Mouse (Mus musculus) heart, postnatal 14 days (tissue): ENCODE measurements around the gene Gm17093. TPM values are rescaled to one million over a fixed set of nuclear protein-coding genes. Genes with fewer than 3 reads are reported as not detected.
"Not testable (repeated sequence)": the region's sequence is repeated elsewhere in the genome, so short reads cannot be mapped to it uniquely, and the experiment has no call there.

Experiments
- DNase-seq, 2 experiments: peaks; one replicate each; pipeline ENCODE4 v3.0.0; 2021 to 2022
- intact Hi-C: fragments of 180-260 bp; cut with DNase I; formaldehyde crosslinking; loops from one replicate; pipeline ENCODE4 v1.15.1; 2025
- long read RNA-seq, 2 experiments: library from polyadenylated mRNA; stranded (forward); transcript quantifications; one replicate each; pipeline ENCODE4 v2.0.0; 2021
- total RNA-seq, 2 experiments: library from RNA; stranded (reverse); gene quantifications; 2 replicates each; pipeline ENCODE4 v1.2.3; 2021

The Gm17093 gene
- total RNA-seq: not detected
- long read RNA-seq, experiment 1: 0 reads
- long read RNA-seq, experiment 2: 0 reads

GRCm38 (mm10) chr14:44517976-44518375 lies at the start of gene Gm17093:
Gene Gm17093, plus strand, starts transcription at chr14:44518276.
- intact Hi-C loops, DNase-seq: not testable (repeated sequence)

DNA sequence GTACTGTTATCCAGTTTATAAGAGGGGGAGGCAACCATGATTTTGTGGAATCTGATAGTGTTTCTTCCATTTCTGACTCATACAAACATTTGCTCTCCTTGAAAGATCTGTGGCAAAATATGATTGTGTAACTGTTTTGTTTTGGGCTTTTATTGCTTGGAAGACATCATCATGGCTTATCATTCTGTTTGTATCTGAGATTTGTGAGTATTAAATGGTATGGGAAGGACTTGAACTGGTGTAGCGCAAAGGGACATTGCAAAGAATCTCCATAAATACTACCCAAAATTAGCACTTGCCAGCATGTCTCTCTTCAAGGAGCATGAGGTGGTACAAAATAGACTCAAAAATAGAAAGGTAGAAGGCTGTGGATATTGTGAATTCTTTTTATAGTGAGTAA lies 25.9 kb upstream of the Gm17093 start, which contains the start of gene BC061237:
BC061237 (plus strand) TSS at position 301 of the 400 bp plus-strand sequence.
- DNase-seq, intact Hi-C loops: not testable (repeated sequence)

DNA sequence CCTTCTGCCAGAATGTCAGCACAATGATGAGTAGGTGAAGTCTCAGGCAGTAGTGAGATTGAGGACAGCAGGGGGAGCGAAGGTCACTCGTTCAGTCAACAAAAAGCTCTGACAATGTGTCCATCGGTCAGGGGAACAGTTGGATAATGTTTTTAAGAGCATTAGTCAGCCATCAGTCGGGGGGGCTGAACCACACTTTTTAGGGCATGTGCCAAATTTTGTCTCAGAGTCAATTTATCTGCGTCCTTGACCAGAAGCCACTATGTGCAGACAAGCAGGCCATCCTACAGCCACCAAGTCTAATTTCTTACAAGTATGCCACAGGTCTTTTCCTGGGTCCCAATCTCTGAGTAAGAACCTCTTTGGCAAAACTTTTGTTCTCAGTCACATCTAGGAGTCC lies 29.9 kb downstream of the Gm17093 start:
- DNase-seq, intact Hi-C loops: not testable (repeated sequence)

Other genes starting within 250 kb of the Gm17093 start
- not detected for gene Gm8220, start 232.7 kb upstream of the Gm17093 start, total RNA-seq
- gene Gm5930, start 179.7 kb upstream of the Gm17093 start, total RNA-seq: not detected
- gene Gm8229, start 152.9 kb upstream of the Gm17093 start, total RNA-seq: not detected
- gene Gm3371, start 107.6 kb upstream of the Gm17093 start, total RNA-seq: not detected
- not detected for gene Gm8232, start 84.6 kb upstream of the Gm17093 start, total RNA-seq
- gene BC061237, start 25.8 kb upstream of the Gm17093 start, total RNA-seq: not detected
- not detected for gene Gm8247, start 64.9 kb downstream of the Gm17093 start, total RNA-seq
- not detected for gene Gm5624, start 109.7 kb downstream of the Gm17093 start, total RNA-seq
- not detected for gene Gm8257, start 188.2 kb downstream of the Gm17093 start, total RNA-seq
- gene Gm8267, start 232.1 kb downstream of the Gm17093 start, total RNA-seq: not detected